Mouse (Mus musculus) regulatory T cell (primary cell): ENCODE data around the gene Exosc1.
"Not testable (repeated sequence)": the region's sequence is repeated elsewhere in the genome, so short reads cannot be mapped to it uniquely, and the experiment has no call there.

ENCODE experiments used
- in situ Hi-C: fragments of 300-600 bp; cut with MboI, MseI; formaldehyde crosslinking; loops from one replicate; pipeline ENCODE4 v1.15.1; 2025; ENCODE audit warnings: high pct_unique_total_duplicates

The Exosc1 gene

GRCm38 (mm10) chr19:41933179-41934086, at the start of gene Exosc1, which contains the start of gene Zdhhc16:
TSS of gene Exosc1 (minus strand) at chr19:41933423.
TSS of gene Zdhhc16 (plus strand) at chr19:41933480.
- in situ Hi-C loops, result no loop called here

DNA sequence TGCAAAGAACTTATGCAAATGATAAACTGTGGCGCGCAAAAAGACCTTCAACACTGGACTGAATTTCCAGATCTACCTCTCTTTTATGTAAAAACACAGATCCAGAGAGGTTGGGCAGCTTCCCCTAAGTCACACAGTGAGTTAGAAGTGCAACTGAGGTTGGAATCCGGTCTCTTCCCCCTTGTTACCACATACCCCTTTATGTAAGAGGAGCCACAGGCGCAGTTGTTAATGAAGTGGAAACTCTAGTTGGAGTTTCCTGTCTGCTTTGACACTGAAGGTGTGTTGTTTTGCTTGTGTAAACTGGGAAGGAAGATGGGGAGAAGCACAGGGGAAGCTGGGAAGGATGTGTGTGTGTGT, 49.5 kb upstream of the Exosc1 start:
- in situ Hi-C loops, result no loop called here

DNA sequence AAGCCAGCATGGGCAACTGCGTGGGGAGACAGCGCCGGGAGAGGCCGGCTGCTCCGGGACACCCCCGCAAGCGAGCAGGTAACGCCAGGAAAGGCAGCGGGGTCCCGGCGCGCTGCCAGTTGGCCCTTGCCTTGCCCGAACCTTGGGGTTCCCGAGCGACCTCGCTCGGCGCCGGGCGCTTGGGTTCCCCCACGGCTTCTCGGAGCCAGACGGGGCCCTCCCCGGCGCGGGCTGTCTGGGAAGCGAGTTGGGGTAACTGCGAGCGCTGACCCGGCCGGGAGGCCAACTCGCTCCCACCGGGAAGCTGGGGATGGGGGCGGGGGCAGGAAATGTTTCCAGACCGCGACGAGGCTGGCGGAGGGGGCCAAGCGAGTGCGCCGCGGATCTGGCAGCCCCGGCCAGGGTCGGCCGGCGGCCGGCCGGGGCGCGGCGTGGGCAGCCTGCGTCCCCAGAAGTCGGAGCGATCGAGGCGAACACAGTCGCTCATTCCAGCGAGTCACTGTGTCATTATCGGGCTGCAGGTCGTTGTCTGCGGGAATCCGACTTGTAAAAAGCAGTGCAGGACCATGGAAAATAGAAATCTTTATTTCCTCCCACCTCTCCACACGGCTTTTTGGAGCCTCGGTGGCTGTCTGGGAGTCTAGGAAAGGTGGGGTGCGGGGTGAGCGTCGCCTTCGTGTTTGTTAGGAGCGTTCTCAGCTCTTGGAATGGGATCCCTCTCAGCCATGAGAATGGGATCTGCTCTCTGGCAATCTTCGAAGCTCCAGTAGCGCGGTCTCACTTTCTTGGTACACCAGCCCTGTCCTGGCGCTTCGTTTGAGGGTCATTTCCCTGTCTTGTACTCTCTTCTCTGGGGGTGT, 48.9 kb upstream of the Exosc1 start:
- in situ Hi-C loops, result no loop called here

DNA sequence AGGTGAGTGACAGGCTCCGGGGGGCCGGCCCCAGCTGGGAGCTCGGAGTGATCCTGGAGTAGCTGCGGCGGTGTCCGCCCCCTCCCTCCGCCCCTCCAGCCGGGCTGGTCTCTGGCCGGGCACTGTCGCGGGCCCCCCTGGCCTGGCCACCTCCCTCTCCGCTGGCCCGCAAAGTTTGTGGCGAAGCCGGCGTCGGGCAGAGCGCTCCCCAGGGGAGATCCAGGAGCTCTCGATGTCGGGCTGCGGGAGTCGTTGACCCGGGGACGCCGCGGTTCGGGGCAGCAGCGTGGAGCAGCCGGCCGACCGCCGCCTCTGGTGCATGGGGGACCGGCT, 48.3 kb upstream of the Exosc1 start, which contains the start of gene Ubtd1:
Gene Ubtd1 (plus strand): TSS at position 169 of the 333 bp plus-strand sequence.
- in situ Hi-C loops, result no loop called here

GRCm38 (mm10) chr19:41980819-41981594, 47.8 kb upstream of the Exosc1 start, which contains the start of gene Mms19:
TSS of gene Mms19 (minus strand) at chr19:41981157.
- in situ Hi-C loops, result no loop called here

GRCm38 (mm10) chr19:41980422-41980818, 47.2 kb upstream of the Exosc1 start:
- in situ Hi-C loops, result no loop called here

DNA sequence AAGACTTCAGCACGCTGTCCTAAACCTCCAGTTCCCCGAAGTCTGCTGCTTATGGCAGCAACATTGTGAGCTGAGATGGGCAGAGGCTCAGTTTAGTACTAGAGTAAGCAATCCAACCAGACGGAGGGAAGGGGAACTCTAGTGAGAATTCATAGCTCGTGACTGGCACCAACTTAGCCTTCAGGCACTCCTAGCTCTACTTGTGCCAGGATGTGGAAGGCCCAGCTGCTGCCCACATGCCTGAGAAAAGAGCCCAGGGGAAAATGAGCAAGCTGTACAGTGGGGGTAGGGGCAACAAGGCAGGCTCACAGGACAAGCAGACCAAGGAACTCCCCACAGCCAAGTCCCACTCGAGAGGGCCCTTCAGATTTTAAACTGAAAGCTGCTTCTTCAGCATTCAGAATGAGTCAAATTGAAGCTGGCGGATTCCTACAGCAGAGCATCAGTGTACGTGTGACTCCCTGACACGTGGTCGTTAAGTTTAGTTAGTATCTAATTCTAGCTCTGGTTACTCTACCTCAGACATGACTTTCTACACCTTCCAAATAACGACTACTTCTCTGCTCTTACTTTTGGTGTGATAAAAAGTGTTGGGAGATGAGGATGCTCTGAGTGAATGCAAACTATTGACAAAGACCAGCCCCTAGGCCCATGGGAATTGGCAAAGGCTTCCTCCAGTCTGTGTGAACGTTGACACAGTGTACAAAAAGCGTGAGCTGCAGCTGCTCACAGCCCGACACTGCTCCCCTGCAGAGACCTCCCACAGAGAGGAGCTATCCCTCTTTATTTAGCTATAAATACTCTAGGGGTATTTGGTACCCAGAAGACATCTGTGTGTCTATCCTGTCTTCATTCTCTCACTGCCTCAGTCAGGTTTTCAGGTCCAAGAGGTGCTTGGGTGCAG, 40.9 kb upstream of the Exosc1 start:
- in situ Hi-C loops, result no loop called here

DNA sequence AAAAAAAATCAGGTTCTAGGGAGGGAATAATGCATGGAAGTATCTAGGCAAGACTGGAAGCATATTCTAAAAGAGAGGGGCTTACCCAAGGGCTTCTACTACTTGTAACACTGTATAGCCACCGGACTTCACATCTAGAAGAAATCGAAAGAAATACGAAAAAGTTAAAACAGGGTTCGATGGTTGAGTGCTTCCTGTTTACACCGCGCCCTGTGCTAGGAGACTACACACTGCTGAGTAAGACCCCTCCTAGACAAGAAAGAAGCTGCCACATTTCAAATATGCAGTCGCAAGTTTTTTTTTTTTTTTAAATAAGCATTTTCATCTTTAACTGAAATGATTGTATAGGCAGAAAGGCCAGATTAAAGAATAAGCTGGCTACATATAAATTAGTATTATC, 36.4 kb upstream of the Exosc1 start:
- in situ Hi-C loops, result loop anchor here (5.0 kb wide), 1 partner anchor 52 kb away; no protein-coding TSS in a partner anchor

GRCm38 (mm10) chr19:41953574-41953973, 20.4 kb upstream of the Exosc1 start:
- in situ Hi-C loops, result no loop called here

GRCm38 (mm10) chr19:41952287-41952686, 19.1 kb upstream of the Exosc1 start:
- in situ Hi-C loops, result no loop called here

DNA sequence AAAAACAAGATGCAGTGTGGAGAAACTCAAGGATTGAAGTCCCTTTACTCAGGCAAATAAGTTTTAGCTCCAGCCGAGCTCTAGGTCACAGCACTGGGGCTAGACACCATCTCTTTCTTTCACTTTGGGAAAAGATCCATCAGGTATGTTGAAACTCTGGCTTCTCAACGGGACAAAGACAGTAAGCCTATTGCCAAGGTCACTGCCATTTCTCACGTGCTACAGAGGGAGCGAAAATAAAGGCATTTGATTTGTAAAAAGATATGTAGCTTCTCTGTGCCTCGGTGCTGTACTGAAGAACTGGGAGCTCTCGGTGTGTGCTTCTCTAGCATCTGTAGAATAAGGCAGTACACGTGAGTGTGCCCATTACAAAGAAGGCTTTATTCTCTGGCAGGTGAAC, 10.6 kb upstream of the Exosc1 start:
- in situ Hi-C loops, result no loop called here

DNA sequence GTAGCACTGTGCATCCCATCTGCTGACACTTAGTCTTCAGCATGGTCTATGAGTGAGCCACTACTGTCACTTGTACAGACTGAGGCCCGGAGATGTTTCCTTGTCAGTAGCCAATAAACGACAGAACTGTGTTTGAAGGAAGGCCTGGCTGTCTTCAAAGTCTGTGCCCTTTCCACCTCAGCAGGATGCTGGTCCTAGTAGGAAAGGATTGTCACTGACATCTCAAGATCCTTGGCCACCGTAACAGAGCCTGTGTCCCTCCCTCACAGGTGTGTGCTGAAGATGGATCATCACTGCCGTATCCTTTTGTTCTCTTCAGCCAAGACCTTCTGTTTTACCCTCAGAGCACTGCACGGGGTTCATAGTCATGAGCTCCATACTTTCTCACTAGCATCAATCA, 5.3 kb upstream of the Exosc1 start:
- in situ Hi-C loops, result no loop called here

- in situ Hi-C loops, result no loop called here
These were observed 2.7 kb upstream of the Exosc1 start for GRCm38 (mm10) chr19:41935921-41936320.

- in situ Hi-C loops, result no loop called here
These were observed 901 bp upstream of the Exosc1 start for GRCm38 (mm10) chr19:41934124-41934523.

GRCm38 (mm10) chr19:41932686-41933085, 537 bp downstream of the Exosc1 start:
- in situ Hi-C loops, result no loop called here

DNA sequence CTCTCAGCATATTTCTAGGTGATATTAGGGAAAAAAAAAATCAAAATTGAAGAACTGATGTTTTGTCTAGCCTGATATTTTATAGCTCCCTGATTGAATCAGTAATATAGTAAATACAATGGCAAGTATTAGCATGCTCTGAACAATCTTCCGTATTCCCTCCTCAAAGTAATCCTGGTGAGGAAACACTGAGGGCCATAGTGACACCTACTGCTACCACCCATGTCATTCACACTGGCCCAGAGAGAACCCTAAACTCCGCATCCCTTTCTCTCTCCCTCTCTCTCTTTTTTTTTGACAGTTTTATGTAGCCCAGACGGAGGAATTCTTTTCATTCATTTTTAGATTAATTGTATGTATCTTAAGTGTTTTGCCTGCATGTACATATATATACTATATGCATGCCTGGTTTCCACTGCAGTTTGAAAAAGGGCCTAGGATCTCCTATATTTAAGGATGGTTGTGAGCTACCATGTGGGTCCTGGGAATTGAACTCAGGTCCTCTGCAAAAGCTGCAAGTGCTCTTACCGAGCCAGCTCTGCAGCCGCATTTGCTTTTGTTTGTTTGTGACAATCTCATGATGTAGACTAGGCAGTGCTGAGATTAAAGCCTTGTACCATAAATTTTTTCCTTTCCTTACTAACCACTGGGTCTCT, 12.7 kb downstream of the Exosc1 start:
- in situ Hi-C loops, result no loop called here

GRCm38 (mm10) chr19:41919471-41919870, 13.8 kb downstream of the Exosc1 start:
- in situ Hi-C loops, result loop anchor here (5.0 kb wide), 1 partner anchor 48 kb away; no protein-coding TSS in a partner anchor

DNA sequence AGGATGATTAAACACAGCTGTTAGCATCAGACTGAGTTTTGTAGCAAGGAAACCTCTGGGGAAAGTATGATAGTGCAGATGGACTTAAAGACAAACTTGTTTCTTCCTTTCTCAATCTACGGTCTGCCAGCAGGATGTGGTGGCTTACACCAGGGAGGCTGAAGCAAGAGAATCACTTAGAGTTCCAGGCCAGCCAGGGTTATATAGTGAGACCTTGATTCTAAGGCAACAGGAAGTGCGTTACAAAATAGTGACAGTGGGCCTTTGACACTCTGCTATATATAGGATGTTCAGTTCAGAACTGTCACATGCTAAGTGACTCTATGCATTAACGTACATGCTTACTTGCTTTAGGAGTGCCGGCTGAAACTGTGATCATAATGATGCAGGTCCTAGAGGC, 16.4 kb downstream of the Exosc1 start:
- in situ Hi-C loops, result loop anchor here (5.0 kb wide), 1 partner anchor 50 kb away; no protein-coding TSS in a partner anchor

- in situ Hi-C loops, result loop anchor here (5.0 kb wide), 1 partner anchor 52 kb away; no protein-coding TSS in a partner anchor
These were observed 17.9 kb downstream of the Exosc1 start for GRCm38 (mm10) chr19:41915294-41915693.

DNA sequence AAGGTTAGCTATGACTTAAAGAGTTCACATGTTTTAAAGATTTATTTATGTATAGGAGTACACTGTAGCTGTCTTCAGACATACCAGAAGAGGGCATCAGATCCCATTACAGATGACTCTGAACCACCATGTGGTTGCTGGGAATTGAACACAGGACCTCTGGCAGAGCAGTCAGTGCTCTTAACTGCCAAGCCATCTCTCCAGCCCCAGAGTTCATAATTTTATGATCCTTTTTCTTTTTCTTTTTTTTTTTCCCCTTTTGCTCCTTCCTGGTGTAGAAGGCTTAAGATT, 18.7 kb downstream of the Exosc1 start:
- in situ Hi-C loops, result not testable (repeated sequence)
